Mouse (Mus musculus) neural tube, embryonic 11.5 days (tissue): Measurements from ENCODE around the gene Pipox. TPM values are rescaled to one million over a fixed set of nuclear protein-coding genes. Genes with fewer than 3 reads are reported as not detected.

Experiments used
- ATAC-seq: fragments of 200-750 bp; cut with Nextera tagmentation; 2 replicates; pipeline ENCODE4 v1.8.0; 2017; ENCODE audit warnings: moderate number of reproducible peaks, mild to moderate bottlenecking, moderate TSS enrichment, moderate library complexity; ENCODE audit not compliant: insufficient read depth, low FRiP score, low TSS enrichment
- DNase-seq: peaks from one replicate; pipeline ENCODE4 v3.0.0-alpha.2; 2015; ENCODE audit warnings: low spot score
- H3K27ac ChIP-seq: fragments of 300-500 bp; sonication (generic); 2 replicates; pipeline ENCODE4 v1.5.1; 2014; ENCODE audit warnings: low read depth, mild to moderate bottlenecking, low read length
- H3K27me3 ChIP-seq: fragments of 300-500 bp; sonication (generic); 2 replicates; pipeline ENCODE4 v1.6.1; 2014; ENCODE audit warnings: mild to moderate bottlenecking, low read length, mixed read lengths; ENCODE audit not compliant: control insufficient read depth, insufficient read depth
- H3K36me3 ChIP-seq: fragments of 300-500 bp; sonication (generic); 2 replicates; pipeline ENCODE4 v1.6.1; 2014; ENCODE audit warnings: mild to moderate bottlenecking, low read length, moderate library complexity, mixed read lengths; ENCODE audit not compliant: control insufficient read depth, insufficient read depth
- H3K4me1 ChIP-seq: fragments of 300-500 bp; sonication (generic); 2 replicates; pipeline ENCODE4 v1.6.1; 2014; ENCODE audit warnings: low read length, mixed read lengths; ENCODE audit not compliant: control insufficient read depth, insufficient read depth
- H3K4me2 ChIP-seq: fragments of 300-500 bp; sonication (generic); 2 replicates; pipeline ENCODE4 v1.6.1; 2014; ENCODE audit warnings: low read depth, mild to moderate bottlenecking, moderate library complexity
- H3K4me3 ChIP-seq: fragments of 300-500 bp; sonication (generic); 2 replicates; pipeline ENCODE4 v1.5.1; 2014; ENCODE audit warnings: low read depth, low read length
- H3K9ac ChIP-seq: fragments of 300-500 bp; sonication (generic); 2 replicates; pipeline ENCODE4 v1.6.1; 2014; ENCODE audit warnings: mild to moderate bottlenecking, low read length
- H3K9me3 ChIP-seq: fragments of 300-500 bp; sonication (generic); 2 replicates; pipeline ENCODE4 v1.6.1; 2016; ENCODE audit warnings: low read length; ENCODE audit not compliant: control insufficient read depth
- WGBS: fragments of 180-500 bp; shearing (Covaris S2); extraction: QIAGEN DNeasy Blood & Tissue Kit; methylation state at CpG from one replicate; pipeline ENCODE4 v1.1.7; 2014; 5-methylcytosine and 5-hydroxymethylcytosine counted together
- polyA plus RNA-seq: library from polyadenylated mRNA; unstranded; fragments of >200 nt; fragmentation: Nextera tagmentation; extraction: Ambion mirVana; gene quantifications from 2 replicates; pipeline ENCODE4 v1.2.1, GENCODE M21; 2014

The Pipox gene
- polyA plus RNA-seq, 1 experiment from 2014 or later = 4.0 TPM

- Histone ChIP-seq H3K9ac (peak overlapping the region; percentile 49), H3K27me3 (peaks cover 27% of the 10 kb centered on the region), H3K9me3 (no peaks in the 10 kb centered on the region), H3K36me3 (no peaks in the 10 kb centered on the region), H3K27ac (peak overlapping the region; percentile 85), H3K4me2 (peak overlapping the region; percentile 30), H3K4me1 (peaks cover 22% of the 10 kb centered on the region), H3K4me3 (peak overlapping the region; percentile 10; the same call in 1 of the 2 replicates)
- WGBS = 25% methylated on average over 6 of the region's 6 CpGs
- ATAC-seq = no peak
- no peak for DNase-seq
Observed at GRCm38 (mm10) chr11:77893283-77893682, 613 bp downstream of the Pipox start.

GRCm38 (mm10) chr11:77892883-77893282 lies 1.0 kb downstream of the Pipox start:
- Histone ChIP-seq H3K4me2 (peak overlapping the region; percentile 30), H3K4me3 (no peak overlapping the region), H3K36me3 (no peaks in the 10 kb centered on the region), H3K9me3 (no peaks in the 10 kb centered on the region), H3K27me3 (peaks cover 27% of the 10 kb centered on the region), H3K4me1 (peaks cover 22% of the 10 kb centered on the region), H3K27ac (0 out of 2 replicates have a peak overlapping the region, but pooled peaks have one; percentile 85), H3K9ac (peak overlapping the region; percentile 49; the same call in 1 of the 2 replicates)
- 10% methylated on average over 5 of the region's 5 CpGs for WGBS
- no peak for ATAC-seq
- peak; percentile 36 for DNase-seq

- DNase-seq = no peak
- Histone ChIP-seq H3K36me3 (no peaks in the 10 kb centered on the region), H3K4me2 (no peak overlapping the region), H3K4me3 (no peak overlapping the region), H3K27ac (0 out of 2 replicates have a peak overlapping the region, but pooled peaks have one; percentile 14), H3K27me3 (peaks cover 18% of the 10 kb centered on the region; the same call in 1 of the 2 replicates), H3K4me1 (peaks cover 36% of the 10 kb centered on the region), H3K9me3 (no peaks in the 10 kb centered on the region), H3K9ac (no peak overlapping the region)
- no peak for ATAC-seq
- 33% methylated on average over 2 of the region's 2 CpGs for WGBS
Observed at GRCm38 (mm10) chr11:77890648-77891258, 3.1 kb downstream of the Pipox start.

GRCm38 (mm10) chr11:77889484-77889883 lies 4.4 kb downstream of the Pipox start:
- no peak for ATAC-seq
- H3K4me3 ChIP-seq = no peak overlapping the region
- peaks cover 48% of the 10 kb centered on the region for H3K4me1 ChIP-seq
- H3K27me3 ChIP-seq = peaks cover 18% of the 10 kb centered on the region; the same call in 1 of the 2 replicates
- H3K9me3 ChIP-seq = no peaks in the 10 kb centered on the region
- no peak overlapping the region for H3K4me2 ChIP-seq
- H3K27ac ChIP-seq = no peak overlapping the region
- WGBS = 43% methylated on average over 1 of the region's 2 CpGs
- DNase-seq = no peak
- H3K36me3 ChIP-seq = no peaks in the 10 kb centered on the region
- H3K9ac ChIP-seq = no peak overlapping the region

GRCm38 (mm10) chr11:77888846-77889245 lies 5.0 kb downstream of the Pipox start:
- Histone ChIP-seq H3K4me3 (no peak overlapping the region), H3K4me2 (no peak overlapping the region), H3K27ac (no peak overlapping the region), H3K4me1 (peaks cover 48% of the 10 kb centered on the region), H3K9me3 (no peaks in the 10 kb centered on the region), H3K9ac (no peak overlapping the region), H3K27me3 (peaks cover 18% of the 10 kb centered on the region; the same call in 1 of the 2 replicates), H3K36me3 (no peaks in the 10 kb centered on the region)
- DNase-seq (no peak), ATAC-seq (no peak)
- WGBS = 89% methylated on average over 5 of the region's 5 CpGs

- Histone ChIP-seq H3K36me3 (no peaks in the 10 kb centered on the region), H3K9me3 (no peaks in the 10 kb centered on the region), H3K27ac (peak overlapping the region; percentile 36; the same call in 1 of the 2 replicates), H3K9ac (no peak overlapping the region), H3K4me1 (peaks cover 36% of the 10 kb centered on the region), H3K4me3 (no peak overlapping the region), H3K27me3 (peaks cover 28% of the 10 kb centered on the region), H3K4me2 (no peak overlapping the region)
- peak; percentile 62 for DNase-seq
- 42% methylated on average over 17 of the region's 17 CpGs for WGBS
- ATAC-seq = no peak; the same call in 1 of the 2 replicates
Observed at GRCm38 (mm10) chr11:77887373-77887960, 6.4 kb downstream of the Pipox start.

- WGBS = 21% methylated on average over 8 of the region's 8 CpGs
- Histone ChIP-seq H3K27ac (0 out of 2 replicates have a peak overlapping the region, but pooled peaks have one; percentile 39), H3K4me3 (no peak overlapping the region), H3K9ac (no peak overlapping the region), H3K4me2 (no peak overlapping the region), H3K9me3 (no peaks in the 10 kb centered on the region), H3K27me3 (peaks cover 35% of the 10 kb centered on the region), H3K36me3 (no peaks in the 10 kb centered on the region), H3K4me1 (peaks cover 34% of the 10 kb centered on the region)
- peak; percentile 81 for DNase-seq
- peak; percentile 83 for ATAC-seq
Observed at GRCm38 (mm10) chr11:77885246-77885575, 8.7 kb downstream of the Pipox start.

GRCm38 (mm10) chr11:77884524-77885245 lies 9.2 kb downstream of the Pipox start:
- Histone ChIP-seq H3K4me2 (0 out of 2 replicates have a peak overlapping the region, but pooled peaks have one; percentile 16), H3K4me1 (peaks cover 34% of the 10 kb centered on the region), H3K27me3 (peaks cover 36% of the 10 kb centered on the region), H3K4me3 (no peak overlapping the region), H3K9me3 (no peaks in the 10 kb centered on the region), H3K27ac (0 out of 2 replicates have a peak overlapping the region, but pooled peaks have one; percentile 39), H3K36me3 (no peaks in the 10 kb centered on the region), H3K9ac (no peak overlapping the region)
- WGBS = 30% methylated on average over 10 of the region's 10 CpGs
- DNase-seq (no peak), ATAC-seq (peak; percentile 37; the same call in 1 of the 2 replicates)
